Mouse (Mus musculus) megakaryocyte, embryonic 14.5 days (primary cell): ENCODE measurements around the gene Apba1. TPM values are rescaled to one million over a fixed set of nuclear protein-coding genes. Genes with fewer than 3 reads are reported as not detected.

Experiments used
- H3K27me3 ChIP-seq: replicated peaks from 2 replicates; pipeline ENCODE3; 2012; ENCODE audit warnings: inconsistent platforms
- H3K36me3 ChIP-seq: replicated peaks from 2 replicates; pipeline ENCODE3; 2012; ENCODE audit warnings: low read length, inconsistent platforms, mixed read lengths
- H3K4me1 ChIP-seq: 2 replicates; pipeline ENCODE4 v1.6.1; 2012; ENCODE audit warnings: inconsistent platforms
- H3K4me3 ChIP-seq: replicated peaks from 2 replicates; pipeline ENCODE3; 2012; ENCODE audit warnings: moderate library complexity, mild to moderate bottlenecking, inconsistent platforms
- H3K9me3 ChIP-seq: 2 replicates; pipeline ENCODE4 v1.6.1; 2012; ENCODE audit warnings: inconsistent platforms
- FLI1 ChIP-seq: IDR thresholded peaks from 2 replicates; pipeline ENCODE4 v1.6.1; 2012; ENCODE audit warnings: low read length, inconsistent platforms, mixed read lengths
- GATA1 ChIP-seq: IDR thresholded peaks from 3 replicates; pipeline ENCODE4 v1.6.1; 2012; ENCODE audit warnings: mixed read lengths, low read length, inconsistent platforms, borderline replicate concordance
- polyA plus RNA-seq: library from polyadenylated mRNA; stranded (reverse); fragments of >175 nt; gene quantifications from 2 replicates; pipeline ENCODE4 v1.2.3, GENCODE M21; 2012; ENCODE audit warnings: low replicate concordance; ENCODE audit not compliant: insufficient read depth

The Apba1 gene
- polyA plus RNA-seq, 1 experiment, result 1.00 TPM

- H3K4me3 ChIP-seq, result no peak overlapping the region
- H3K9me3 ChIP-seq, result no peaks in the 10 kb centered on the region
- H3K27me3 ChIP-seq, result peaks cover 5% of the 10 kb centered on the region
- H3K4me1 ChIP-seq, result no peaks in the 10 kb centered on the region; the same call in 1 of the 2 replicates
- H3K36me3 ChIP-seq, result no peaks in the 10 kb centered on the region
- TF ChIP-seq GATA1 (no peak), FLI1 (no peak)
These were observed 202.8 kb downstream of the Apba1 start for GRCm38 (mm10) chr19:23961516-23961915.

GRCm38 (mm10) chr19:23964401-23964910, 205.8 kb downstream of the Apba1 start:
- peaks cover 5% of the 10 kb centered on the region for H3K27me3 ChIP-seq
- H3K9me3 ChIP-seq, result no peaks in the 10 kb centered on the region
- no peaks in the 10 kb centered on the region; the same call in 1 of the 2 replicates for H3K4me1 ChIP-seq
- no peaks in the 10 kb centered on the region for H3K36me3 ChIP-seq
- TF ChIP-seq FLI1, result no peak
- TF ChIP-seq GATA1, result no peak
- H3K4me3 ChIP-seq, result no peak overlapping the region

GRCm38 (mm10) chr19:23966376-23966775, 207.7 kb downstream of the Apba1 start:
- Histone ChIP-seq H3K36me3 (no peaks in the 10 kb centered on the region), H3K4me1 (no peaks in the 10 kb centered on the region)
- TF ChIP-seq GATA1 (no peak), FLI1 (no peak)

GRCm38 (mm10) chr19:23967156-23967555, 208.5 kb downstream of the Apba1 start:
- TF ChIP-seq FLI1 (no peak), GATA1 (no peak)
- no peak overlapping the region for H3K4me3 ChIP-seq
- H3K27me3 ChIP-seq, result peaks cover 3% of the 10 kb centered on the region
- no peaks in the 10 kb centered on the region for H3K36me3 ChIP-seq
- no peaks in the 10 kb centered on the region for H3K9me3 ChIP-seq
- no peaks in the 10 kb centered on the region for H3K4me1 ChIP-seq

More at GRCm38 (mm10) chr19:23966376-23966775, 207.7 kb downstream of the Apba1 start:
- Histone ChIP-seq H3K9me3 (no peaks in the 10 kb centered on the region), H3K27me3 (peaks cover 5% of the 10 kb centered on the region), H3K4me3 (no peak overlapping the region)

GRCm38 (mm10) chr19:23968125-23968861, 209.6 kb downstream of the Apba1 start:
- TF ChIP-seq GATA1 (no peak), FLI1 (no peak)
- H3K4me3 ChIP-seq, result no peak overlapping the region
- H3K36me3 ChIP-seq, result no peaks in the 10 kb centered on the region
- H3K27me3 ChIP-seq, result peaks cover 3% of the 10 kb centered on the region
- no peaks in the 10 kb centered on the region for H3K4me1 ChIP-seq
- H3K9me3 ChIP-seq, result no peaks in the 10 kb centered on the region

- H3K4me3 ChIP-seq, result no peak overlapping the region
These were observed 210.2 kb downstream of the Apba1 start for GRCm38 (mm10) chr19:23968862-23969225.

GRCm38 (mm10) chr19:23970374-23970773, 211.7 kb downstream of the Apba1 start:
- H3K9me3 ChIP-seq, result no peaks in the 10 kb centered on the region
- no peak for TF ChIP-seq FLI1
- TF ChIP-seq GATA1, result no peak
- H3K36me3 ChIP-seq, result no peaks in the 10 kb centered on the region
- no peaks in the 10 kb centered on the region for H3K4me1 ChIP-seq
- no peak overlapping the region for H3K4me3 ChIP-seq
- peaks cover 1% of the 10 kb centered on the region for H3K27me3 ChIP-seq

More at GRCm38 (mm10) chr19:23968862-23969225, 210.2 kb downstream of the Apba1 start:
- Histone ChIP-seq H3K9me3 (no peaks in the 10 kb centered on the region), H3K4me1 (no peaks in the 10 kb centered on the region), H3K36me3 (no peaks in the 10 kb centered on the region), H3K27me3 (peaks cover 3% of the 10 kb centered on the region)
- TF ChIP-seq GATA1 (no peak), FLI1 (no peak)

- Histone ChIP-seq H3K36me3 (no peaks in the 10 kb centered on the region), H3K4me3 (no peak overlapping the region), H3K27me3 (peaks cover 1% of the 10 kb centered on the region), H3K9me3 (no peaks in the 10 kb centered on the region), H3K4me1 (no peaks in the 10 kb centered on the region)
- TF ChIP-seq FLI1 (no peak), GATA1 (no peak)
These were observed 212.7 kb downstream of the Apba1 start for GRCm38 (mm10) chr19:23971391-23971790.

GRCm38 (mm10) chr19:23972881-23973649, 214.4 kb downstream of the Apba1 start:
- Histone ChIP-seq H3K9me3 (no peaks in the 10 kb centered on the region), H3K4me3 (no peak overlapping the region), H3K27me3 (peaks cover 5% of the 10 kb centered on the region), H3K36me3 (no peaks in the 10 kb centered on the region), H3K4me1 (no peaks in the 10 kb centered on the region)
- no peak for TF ChIP-seq GATA1
- no peak for TF ChIP-seq FLI1
